ENCODE assay signal across 8 mouse cellular contexts in genomic region chr9:48267028-48267441, GRCm38 (mm10).
DNase-seq lines count a peak whose midpoint lies in the region; ATAC-seq and TF ChIP-seq lines count a peak whose summit lies in the region.

No protein-coding gene starts in this region.

- H3K27ac ChIP-seq in intestine, embryonic 15.5 days, result no peak overlapping the region
- H3K27ac ChIP-seq in liver, adult 2 months (replicated peaks; ENCODE audit: insufficient read depth, low read depth, low read length), result peak overlapping the region; percentile 43
- H3K27ac ChIP-seq in midbrain, embryonic 15.5 days, result no peak overlapping the region
- no peak overlapping the region for H3K27ac ChIP-seq in testis, adult 2 months (ENCODE audit: control insufficient read depth, insufficient read depth, low read depth, low read length)

- no peaks in the 10 kb centered on the region for H3K9me3 ChIP-seq in intestine, embryonic 15.5 days
- no peaks in the 10 kb centered on the region for H3K9me3 ChIP-seq in midbrain, embryonic 15.5 days

- H3K4me2 ChIP-seq in intestine, embryonic 15.5 days (replicated peaks), result peak overlapping the region; percentile 86
- H3K4me2 ChIP-seq in midbrain, embryonic 15.5 days, result peak overlapping the region; percentile 97

- no peaks in the 10 kb centered on the region for H3K36me3 ChIP-seq in intestine, embryonic 15.5 days
- no peaks in the 10 kb centered on the region for H3K36me3 ChIP-seq in liver, adult 2 months (ENCODE audit: control insufficient read depth, insufficient read depth, low read length)
- H3K36me3 ChIP-seq in midbrain, embryonic 15.5 days (replicated peaks), result no peaks in the 10 kb centered on the region
- no peaks in the 10 kb centered on the region for H3K36me3 ChIP-seq in testis, adult 2 months (ENCODE audit: control insufficient read depth, insufficient read depth, low read length)

- H3K4me1 ChIP-seq in intestine, embryonic 15.5 days (replicated peaks), result no peaks in the 10 kb centered on the region
- H3K4me1 ChIP-seq in liver, adult 2 months (ENCODE audit: control insufficient read depth, insufficient read depth, low read length), result peaks cover 4% of the 10 kb centered on the region; the same call in 1 of the 2 replicates
- peaks cover 11% of the 10 kb centered on the region for H3K4me1 ChIP-seq in midbrain, embryonic 15.5 days
- peaks cover 7% of the 10 kb centered on the region for H3K4me1 ChIP-seq in testis, adult 2 months (ENCODE audit: control insufficient read depth, insufficient read depth, low read length)

- peak overlapping the region; percentile 23; the same call in 1 of the 2 replicates for H3K9ac ChIP-seq in intestine, embryonic 15.5 days
- H3K9ac ChIP-seq in liver, adult 2 months (ENCODE audit: low read depth, low read length), result peak overlapping the region; percentile 44
- peak overlapping the region; percentile 49 for H3K9ac ChIP-seq in midbrain, embryonic 15.5 days

- no peaks in the 10 kb centered on the region for H3K27me3 ChIP-seq in intestine, embryonic 15.5 days (replicated peaks)
- H3K27me3 ChIP-seq in liver, adult 2 months (ENCODE audit: control insufficient read depth, insufficient read depth, low read length), result no peaks in the 10 kb centered on the region
- H3K27me3 ChIP-seq in midbrain, embryonic 15.5 days (replicated peaks), result no peaks in the 10 kb centered on the region
- H3K27me3 ChIP-seq in testis, adult 2 months (ENCODE audit: control insufficient read depth, insufficient read depth, low read length), result no peaks in the 10 kb centered on the region

- no peak for TF ChIP-seq POLR2A in liver, adult 2 months (IDR thresholded peaks at IDR 0.05; ENCODE audit: extremely low read depth, insufficient read depth, low read length)
- no peak; the same call in 1 of the 2 replicates for TF ChIP-seq POLR2A in testis, adult 2 months (IDR thresholded peaks at IDR 0.05; ENCODE audit: control insufficient read depth, low read depth, low read length)

- ATAC-seq in granulocyte monocyte progenitor cell, adult 5-6 weeks (replicated peaks; ENCODE audit: poor library complexity, severe bottlenecking), result peak; percentile 81
- ATAC-seq in intestine, embryonic 15.5 days, result peak; percentile 92
- ATAC-seq in midbrain, embryonic 15.5 days (replicated peaks), result peak; percentile 90

- no peak for TF ChIP-seq CTCF in liver, adult 2 months (IDR thresholded peaks at IDR 0.05; ENCODE audit: low read depth, low read length)
- TF ChIP-seq CTCF in testis, adult 2 months (IDR thresholded peaks at IDR 0.05; ENCODE audit: control insufficient read depth, insufficient read depth, insufficient replicate concordance, low read depth, low read length), result no peak

- DNase-seq in urinary bladder, postnatal 25 days (ENCODE audit: low spot score), result peak; percentile 12
- DNase-seq in urinary bladder, adult 2 months (ENCODE audit: low spot score), result no peak
- DNase-seq in embryo, embryonic 11.5 days (ENCODE audit: low read depth, low spot score), result peak; percentile 35
- peak; percentile 99 for DNase-seq in liver, adult 2 months (ENCODE audit: extremely low read depth, low read depth, low spot score)

- under 1% methylated on average over 16 of the region's 16 CpGs for WGBS in intestine, embryonic 15.5 days
- 1% methylated on average over 16 of the region's 16 CpGs for WGBS in liver, adult 2 months
- under 1% methylated on average over 16 of the region's 16 CpGs for WGBS in midbrain, embryonic 15.5 days

- H3K79me2 ChIP-seq in liver, adult 2 months (ENCODE audit: control insufficient read depth, insufficient read depth, low read length), result no peaks in the 10 kb centered on the region

- peak overlapping the region; percentile 42 for H3K4me3 ChIP-seq in intestine, embryonic 15.5 days (replicated peaks)
- peak overlapping the region; percentile 58 for H3K4me3 ChIP-seq in liver, adult 2 months (ENCODE audit: insufficient read depth, low read depth, low read length)
- peak overlapping the region; percentile 49 for H3K4me3 ChIP-seq in midbrain, embryonic 15.5 days
- peak overlapping the region; percentile 54 for H3K4me3 ChIP-seq in testis, adult 2 months (ENCODE audit: control insufficient read depth, low read depth, low read length)
